ENCODE assay signal across 28 mouse cellular contexts in the genomic region with DNA sequence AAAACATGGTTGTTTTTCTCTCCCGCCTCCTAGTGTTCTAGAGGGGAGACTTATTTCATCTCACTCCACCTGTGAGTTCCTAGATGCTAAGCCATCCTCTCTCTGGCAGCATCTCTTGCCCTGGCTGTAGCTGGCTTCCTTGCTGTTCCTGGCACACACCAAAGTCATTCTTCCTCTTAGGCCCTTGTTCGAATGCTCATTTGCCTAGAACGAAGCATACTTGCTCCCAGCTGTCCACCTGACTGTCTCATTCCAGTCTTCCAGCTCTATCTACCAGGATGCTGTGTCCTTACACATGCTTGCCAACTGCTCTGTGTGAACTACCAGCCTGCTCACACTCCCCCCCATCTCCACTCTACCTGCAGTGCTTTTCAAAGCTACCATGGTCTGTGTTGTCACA.
DNase-seq lines count a peak whose midpoint lies in the region; ATAC-seq and TF ChIP-seq lines count a peak whose summit lies in the region.
"Had no signal": no experiment of that assay in that cellular context is flagged by ENCODE, and none has a peak within 500 bp of the region (broad histone marks: within the 10 kb centered on the region; RNA-seq: fewer than 3 reads in every experiment).

No protein-coding gene starts in this region.

- no peak overlapping the region for H3K4me2 ChIP-seq in hindbrain, postnatal 0 days (ENCODE audit: low read depth, low read length)
- no peak overlapping the region for H3K4me2 ChIP-seq in hindbrain, embryonic 11.5 days (replicated peaks; ENCODE audit: low read depth, low read length)
- H3K4me2 ChIP-seq: embryonic facial prominence, embryonic 12.5 days; heart, embryonic 12.5 days; hindbrain, embryonic 15.5 days; intestine, embryonic 15.5 days; liver, embryonic 12.5 days; midbrain, embryonic 12.5 days had no signal

- WGBS in hindbrain, postnatal 0 days = 73% methylated on average over 3 of the region's 3 CpGs
- WGBS in hindbrain, embryonic 11.5 days = 94% methylated on average over 3 of the region's 3 CpGs

- H3K9ac ChIP-seq in hindbrain, postnatal 0 days (replicated peaks; ENCODE audit: low read length) = no peak overlapping the region
- H3K9ac ChIP-seq in hindbrain, embryonic 11.5 days (ENCODE audit: low read depth, low read length) = no peak overlapping the region
- H3K9ac ChIP-seq: embryonic facial prominence, embryonic 12.5 days; heart, embryonic 12.5 days; hindbrain, embryonic 15.5 days; intestine, embryonic 15.5 days; liver, embryonic 12.5 days; liver, postnatal 0 days; midbrain, embryonic 12.5 days had no signal

- no peak overlapping the region for H3K4me3 ChIP-seq in hindbrain, postnatal 0 days (ENCODE audit: low read length)
- no peak overlapping the region for H3K4me3 ChIP-seq in hindbrain, embryonic 11.5 days (ENCODE audit: low read depth, low read length)
- H3K4me3 ChIP-seq: embryonic facial prominence, embryonic 12.5 days; heart, adult 2 months; heart, embryonic 12.5 days; hindbrain, embryonic 15.5 days; intestine, embryonic 15.5 days; liver, embryonic 12.5 days; megakaryocyte, embryonic 14.5 days; midbrain, embryonic 12.5 days had no signal

- peak; percentile 48 for DNase-seq in hindbrain, postnatal 0 days (ENCODE audit: low spot score)
- no peak for DNase-seq in hindbrain, embryonic 11.5 days (ENCODE audit: low spot score)
- DNase-seq in brain, adult 2 months (ENCODE audit: low read depth, low spot score) = peak; percentile 95
- peak; percentile 69 to 82 for DNase-seq in cerebellum, adult 18-20 months
- peak; percentile 81 to 87 for DNase-seq in cerebellum, postnatal 10 days
- DNase-seq in yolk sac, embryonic 10.5 days (ENCODE audit: low spot score) = no peak
- DNase-seq in spleen, postnatal 10 days (ENCODE audit: low spot score in 2 of 2) = no peak
- DNase-seq in kidney, postnatal 10 days = no peak
- DNase-seq: adrenal gland, postnatal 25 days; embryo, embryonic 11 days; gastrocnemius, postnatal 25 days; heart, adult 2 months; heart, postnatal 4 days; kidney, adult 2 months; kidney, postnatal 4 days; layer of hippocampus, adult 9-11 months; liver, postnatal 0 days; lung, postnatal 4 days; right cerebral cortex, postnatal 14 days; thymus, postnatal 14 days had no signal

- no peak overlapping the region for H3K27ac ChIP-seq in hindbrain, postnatal 0 days
- no peak overlapping the region for H3K27ac ChIP-seq in hindbrain, embryonic 11.5 days (ENCODE audit: low read depth, low read length)
- H3K27ac ChIP-seq: embryonic facial prominence, embryonic 12.5 days; heart, adult 2 months; hindbrain, embryonic 15.5 days; intestine, embryonic 15.5 days; liver, embryonic 12.5 days; midbrain, embryonic 12.5 days had no signal

- no peaks in the 10 kb centered on the region for H3K27me3 ChIP-seq in hindbrain, postnatal 0 days (ENCODE audit: insufficient read depth, low read length)
- no peaks in the 10 kb centered on the region for H3K27me3 ChIP-seq in hindbrain, embryonic 11.5 days (ENCODE audit: control insufficient read depth, insufficient read depth, low read length)
- H3K27me3 ChIP-seq: embryonic facial prominence, embryonic 12.5 days; heart, embryonic 12.5 days; hindbrain, embryonic 15.5 days; intestine, embryonic 15.5 days; liver, embryonic 12.5 days; megakaryocyte, embryonic 14.5 days; midbrain, embryonic 12.5 days had no signal

- no peaks in the 10 kb centered on the region for H3K36me3 ChIP-seq in hindbrain, postnatal 0 days (ENCODE audit: insufficient read depth, low read length)
- H3K36me3 ChIP-seq in hindbrain, embryonic 11.5 days (ENCODE audit: control insufficient read depth, insufficient read depth, low read length) = no peaks in the 10 kb centered on the region
- H3K36me3 ChIP-seq: embryonic facial prominence, embryonic 12.5 days; heart, embryonic 12.5 days; hindbrain, embryonic 15.5 days; intestine, embryonic 15.5 days; liver, embryonic 12.5 days; midbrain, embryonic 12.5 days had no signal

- TF ChIP-seq CTCF in hindbrain, postnatal 0 days (IDR thresholded peaks at IDR 0.05; ENCODE audit: low read depth) = no peak

- no peaks in the 10 kb centered on the region for H3K9me3 ChIP-seq in hindbrain, postnatal 0 days (ENCODE audit: low read length)
- no peaks in the 10 kb centered on the region for H3K9me3 ChIP-seq in hindbrain, embryonic 11.5 days (ENCODE audit: control insufficient read depth, low read length)
- H3K9me3 ChIP-seq: embryonic facial prominence, embryonic 12.5 days; heart, embryonic 12.5 days; hindbrain, embryonic 15.5 days; intestine, embryonic 15.5 days; liver, embryonic 12.5 days; megakaryocyte, embryonic 14.5 days; midbrain, embryonic 12.5 days had no signal

- H3K4me1 ChIP-seq in hindbrain, postnatal 0 days (ENCODE audit: insufficient read depth, low read length) = peaks cover 15% of the 10 kb centered on the region
- H3K4me1 ChIP-seq in hindbrain, embryonic 11.5 days (replicated peaks; ENCODE audit: control insufficient read depth, insufficient read depth, low read length) = peaks cover 6% of the 10 kb centered on the region
- H3K4me1 ChIP-seq: intestine, embryonic 15.5 days; liver, embryonic 12.5 days; megakaryocyte, embryonic 14.5 days had no signal

- no peak for ATAC-seq in hindbrain, postnatal 0 days
- ATAC-seq in hindbrain, embryonic 11.5 days (ENCODE audit: low FRiP score) = no peak
- ATAC-seq: forebrain, embryonic 14.5 days; liver, embryonic 12.5 days; liver, postnatal 0 days had no signal

Comparison
In these comparisons a context has a peak if more than half of its experiments do, and no peak if none do; other contexts are left out.
1. DNase-seq: peak in hindbrain, postnatal 0 days (single experiment), brain, adult 2 months (single experiment), cerebellum, adult 18-20 months (2 of 2) and cerebellum, postnatal 10 days (2 of 2); none in hindbrain, embryonic 11.5 days (single experiment), yolk sac, embryonic 10.5 days (single experiment), spleen, postnatal 10 days (0 of 2) and kidney, postnatal 10 days (single experiment).